Mouse (Mus musculus): ENCODE data around the gene Ifit1bl2. TPM values are rescaled to one million over a fixed set of nuclear protein-coding genes. Genes with fewer than 3 reads are reported as not detected.
A peak's percentile ranks its signal among the peaks of the same experiment; 100 is the strongest.
"Not testable (repeated sequence)": the region's sequence is repeated elsewhere in the genome, so short reads cannot be mapped to it uniquely, and the experiment has no call there.

Gene Ifit1bl2
- polyA plus RNA-seq, 1 experiment from 2014 or later: 0.12 TPM

DNA sequence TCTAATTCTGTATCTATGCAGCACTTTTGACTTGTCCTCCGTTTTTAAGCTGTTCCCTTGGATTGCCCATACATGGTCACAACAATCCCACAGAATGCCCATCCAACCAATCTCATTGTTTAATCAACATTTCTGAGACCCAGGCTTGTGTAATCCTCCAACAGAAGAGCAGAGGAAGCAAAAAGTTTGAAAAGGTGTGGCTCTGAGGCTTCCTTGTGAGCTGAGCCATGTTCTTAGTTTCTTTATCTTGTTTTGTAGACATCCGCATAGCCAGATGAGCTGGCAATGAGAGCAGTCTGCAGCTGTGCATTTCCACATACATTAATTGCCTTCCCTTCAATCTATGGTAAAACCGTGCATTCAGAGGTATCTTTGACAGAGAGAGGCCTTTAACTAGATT lies 35.1 kb downstream of the Ifit1bl2 start:
- Histone ChIP-seq H3K27me3 (ENCODE audit: insufficient read depth, low read length) (no peaks in the 10 kb centered on the region), H3K36me3 (ENCODE audit: insufficient read depth) (no peaks in the 10 kb centered on the region), H3K4me2 (no peak overlapping the region), H3K4me1 (ENCODE audit: insufficient read depth) (no peaks in the 10 kb centered on the region), H3K9me3 (ENCODE audit: low read depth, low read length) (no peaks in the 10 kb centered on the region), H3K27ac (ENCODE audit: low read depth) (no peak overlapping the region), H3K9ac (no peak overlapping the region), H3K4me3 (ENCODE audit: low read depth, low read length) (no peak overlapping the region)
- WGBS: 84% methylated on average over 3 of the region's 3 CpGs
- no peak for ATAC-seq (ENCODE audit: insufficient read depth)
- no peak for DNase-seq
- no peak for TF ChIP-seq CTCF (IDR thresholded peaks at IDR 0.05; ENCODE audit: low read depth)

DNA sequence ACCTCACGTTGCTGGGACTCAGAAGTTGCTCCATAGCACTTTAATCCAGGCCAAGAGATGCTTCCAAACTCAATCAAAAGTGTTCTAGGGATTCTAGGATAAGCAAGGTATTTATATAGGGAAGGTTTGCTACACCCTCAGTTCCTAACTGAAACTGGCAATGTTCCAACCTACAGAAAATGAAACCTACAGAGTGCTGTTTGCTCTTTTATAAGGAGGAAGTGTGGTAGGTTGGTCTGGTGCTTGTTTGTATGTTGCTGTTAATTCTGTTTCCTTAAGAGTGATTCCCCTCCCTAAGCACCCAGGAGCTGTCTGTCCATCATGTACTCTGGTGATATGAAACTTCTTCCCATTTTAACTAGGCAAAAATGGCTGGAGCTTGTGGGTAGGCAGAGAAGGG lies 38.7 kb downstream of the Ifit1bl2 start, which contains the start of gene Ifit1bl1:
Gene Ifit1bl1, minus strand, starts transcription at position 69 of the 400 bp plus-strand sequence.
- not testable (repeated sequence) for H3K9ac ChIP-seq; H3K36me3 ChIP-seq (ENCODE audit: insufficient read depth); H3K4me1 ChIP-seq (ENCODE audit: insufficient read depth); H3K4me2 ChIP-seq; H3K27ac ChIP-seq (ENCODE audit: low read depth); ATAC-seq (ENCODE audit: insufficient read depth); H3K9me3 ChIP-seq (ENCODE audit: low read depth, low read length); H3K27me3 ChIP-seq (ENCODE audit: insufficient read depth, low read length); H3K4me3 ChIP-seq (ENCODE audit: low read depth, low read length)
- peak; percentile 57 for DNase-seq
- WGBS: 37% methylated on average over 1 of the region's 1 CpGs

DNA sequence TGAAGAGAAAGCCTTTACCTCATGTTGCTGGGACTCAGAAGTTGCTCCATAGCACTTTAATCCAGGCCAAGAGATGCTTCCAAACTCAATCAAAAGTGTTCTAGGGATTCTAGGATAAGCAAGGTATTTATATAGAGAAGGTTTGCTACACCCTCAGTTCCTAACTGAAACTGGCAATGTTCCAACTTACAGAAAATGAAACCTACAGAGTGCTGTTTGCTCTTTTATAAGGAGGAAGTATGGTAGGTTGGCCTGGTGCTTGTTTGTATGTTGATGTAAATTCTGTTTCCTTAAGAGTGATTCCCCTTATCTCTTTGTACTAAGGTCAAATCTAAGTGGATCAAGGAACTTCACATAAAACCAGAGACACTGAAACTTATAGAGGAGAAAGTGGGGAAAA lies 41.3 kb downstream of the Ifit1bl2 start:
- H3K36me3 ChIP-seq (ENCODE audit: insufficient read depth); H3K4me2 ChIP-seq; H3K27ac ChIP-seq (ENCODE audit: low read depth); H3K9me3 ChIP-seq (ENCODE audit: low read depth, low read length); H3K27me3 ChIP-seq (ENCODE audit: insufficient read depth, low read length); H3K4me3 ChIP-seq (ENCODE audit: low read depth, low read length); H3K4me1 ChIP-seq (ENCODE audit: insufficient read depth); H3K9ac ChIP-seq; ATAC-seq (ENCODE audit: insufficient read depth): not testable (repeated sequence)
- DNase-seq: peak; percentile 60

DNA sequence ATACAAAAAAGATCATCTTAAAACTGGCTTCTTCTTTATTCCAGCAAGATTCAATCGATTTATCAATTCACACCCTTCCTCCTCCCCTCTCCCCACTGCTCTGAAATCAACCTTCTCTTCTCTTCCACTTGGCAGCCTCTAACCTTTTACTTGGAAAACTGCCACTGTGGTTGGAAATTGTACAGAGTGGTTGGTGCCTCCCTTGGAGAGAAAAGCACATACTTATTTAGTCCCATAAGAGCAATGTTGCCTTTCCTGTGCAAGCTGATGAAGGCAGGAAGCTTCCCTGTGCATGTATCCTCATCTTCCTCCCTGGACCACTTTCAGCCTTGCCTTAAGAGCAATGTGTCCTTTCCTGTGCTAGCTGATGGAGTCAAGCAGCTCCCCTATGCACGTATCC lies 42.2 kb downstream of the Ifit1bl2 start:
- Histone ChIP-seq H3K9me3 (ENCODE audit: low read depth, low read length) (no peaks in the 10 kb centered on the region), H3K4me3 (ENCODE audit: low read depth, low read length) (no peak overlapping the region), H3K36me3 (ENCODE audit: insufficient read depth) (no peaks in the 10 kb centered on the region), H3K4me1 (ENCODE audit: insufficient read depth) (no peaks in the 10 kb centered on the region), H3K27ac (ENCODE audit: low read depth) (no peak overlapping the region), H3K27me3 (ENCODE audit: insufficient read depth, low read length) (no peaks in the 10 kb centered on the region), H3K9ac (no peak overlapping the region), H3K4me2 (no peak overlapping the region)
- 64% methylated on average over 2 of the region's 2 CpGs for WGBS
- TF ChIP-seq CTCF (IDR thresholded peaks at IDR 0.05; ENCODE audit: low read depth): no peak
- ATAC-seq (ENCODE audit: insufficient read depth) (peak; percentile 54; the same call in 1 of the 2 replicates), DNase-seq (peak; percentile 88)

DNA sequence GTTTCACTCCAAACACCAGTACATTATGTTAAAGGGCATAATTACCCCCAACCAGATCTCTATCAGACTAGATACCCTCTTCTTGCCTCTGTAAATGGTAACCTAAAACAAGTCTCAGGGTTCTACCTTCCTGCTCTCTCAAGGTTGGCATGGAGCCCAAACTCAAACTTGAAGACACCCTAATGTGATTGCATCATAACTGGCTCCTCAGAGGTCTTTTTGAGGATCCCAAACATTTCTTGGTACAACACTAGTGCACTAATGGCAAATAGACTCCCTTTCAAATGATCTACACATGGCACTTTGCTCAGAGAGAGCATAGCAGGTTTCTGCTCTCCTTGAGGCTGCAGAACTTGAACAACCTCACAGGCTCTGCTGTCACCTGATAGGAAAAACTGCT lies 43.7 kb downstream of the Ifit1bl2 start:
- Histone ChIP-seq H3K4me1 (ENCODE audit: insufficient read depth) (no peaks in the 10 kb centered on the region), H3K27ac (ENCODE audit: low read depth) (no peak overlapping the region), H3K9me3 (ENCODE audit: low read depth, low read length) (no peaks in the 10 kb centered on the region), H3K4me2 (no peak overlapping the region), H3K27me3 (ENCODE audit: insufficient read depth, low read length) (no peaks in the 10 kb centered on the region), H3K36me3 (ENCODE audit: insufficient read depth) (no peaks in the 10 kb centered on the region), H3K4me3 (ENCODE audit: low read depth, low read length) (no peak overlapping the region), H3K9ac (no peak overlapping the region)
- DNase-seq (no peak), ATAC-seq (ENCODE audit: insufficient read depth) (no peak)
- TF ChIP-seq CTCF (IDR thresholded peaks at IDR 0.05; ENCODE audit: low read depth): no peak

DNA sequence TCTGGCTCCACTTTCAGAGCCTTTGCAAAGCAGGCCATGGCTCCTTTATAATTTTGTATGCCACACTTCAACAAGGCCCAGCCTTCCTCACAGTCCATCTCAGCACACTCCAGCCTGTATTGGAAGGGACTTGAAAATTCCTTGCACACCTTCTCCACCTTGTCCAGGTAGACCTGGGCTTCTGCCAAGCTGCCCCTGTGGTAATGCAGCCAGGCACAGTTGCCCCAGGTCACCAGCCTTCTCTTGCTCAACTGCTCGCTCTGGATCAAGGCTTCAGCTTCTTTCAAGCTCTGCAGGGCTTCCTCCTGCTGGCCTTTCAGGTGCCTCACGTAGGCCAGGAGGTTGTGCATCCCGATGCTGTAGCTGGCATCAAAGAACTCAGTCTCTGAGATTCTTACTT lies 46.0 kb downstream of the Ifit1bl2 start:
- WGBS: 75% methylated on average over 3 of the region's 3 CpGs
- not testable (repeated sequence) for H3K27me3 ChIP-seq (ENCODE audit: insufficient read depth, low read length); H3K4me3 ChIP-seq (ENCODE audit: low read depth, low read length); H3K27ac ChIP-seq (ENCODE audit: low read depth); H3K9me3 ChIP-seq (ENCODE audit: low read depth, low read length); H3K4me2 ChIP-seq; H3K9ac ChIP-seq; H3K36me3 ChIP-seq (ENCODE audit: insufficient read depth); DNase-seq; H3K4me1 ChIP-seq (ENCODE audit: insufficient read depth); ATAC-seq (ENCODE audit: insufficient read depth)

DNA sequence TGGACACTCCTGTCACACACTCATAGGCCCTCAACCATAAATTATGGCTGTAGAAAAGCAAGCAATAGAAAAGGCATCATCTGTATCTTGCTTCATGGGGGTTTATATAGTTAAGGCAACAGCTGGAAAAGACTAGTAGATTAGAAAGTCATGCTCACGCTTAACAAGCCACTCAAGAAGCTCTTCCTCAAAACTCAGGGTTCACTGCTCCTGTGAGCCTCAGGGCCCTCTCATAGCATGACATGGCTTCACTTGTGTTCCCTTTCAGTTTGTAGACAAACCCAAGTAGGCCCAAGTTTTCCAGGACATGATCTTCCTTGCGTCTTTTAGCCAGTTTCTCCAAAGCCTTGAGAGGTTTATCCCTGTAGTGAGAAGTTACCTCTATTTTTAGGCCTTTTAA lies 47.1 kb downstream of the Ifit1bl2 start:
- no peaks in the 10 kb centered on the region for H3K27me3 ChIP-seq (ENCODE audit: insufficient read depth, low read length)
- ATAC-seq (ENCODE audit: insufficient read depth) (no peak), DNase-seq (no peak)
- H3K4me2 ChIP-seq: no peak overlapping the region
- H3K9me3 ChIP-seq (ENCODE audit: low read depth, low read length): no peaks in the 10 kb centered on the region
- H3K36me3 ChIP-seq (ENCODE audit: insufficient read depth): no peaks in the 10 kb centered on the region
- H3K4me1 ChIP-seq (ENCODE audit: insufficient read depth): no peaks in the 10 kb centered on the region
- no peak overlapping the region for H3K27ac ChIP-seq (ENCODE audit: low read depth)
- WGBS: 82% methylated on average over 2 of the region's 2 CpGs
- no peak overlapping the region for H3K9ac ChIP-seq
- no peak for TF ChIP-seq CTCF (IDR thresholded peaks at IDR 0.05; ENCODE audit: low read depth)
- H3K4me3 ChIP-seq (ENCODE audit: low read depth, low read length): no peak overlapping the region

DNA sequence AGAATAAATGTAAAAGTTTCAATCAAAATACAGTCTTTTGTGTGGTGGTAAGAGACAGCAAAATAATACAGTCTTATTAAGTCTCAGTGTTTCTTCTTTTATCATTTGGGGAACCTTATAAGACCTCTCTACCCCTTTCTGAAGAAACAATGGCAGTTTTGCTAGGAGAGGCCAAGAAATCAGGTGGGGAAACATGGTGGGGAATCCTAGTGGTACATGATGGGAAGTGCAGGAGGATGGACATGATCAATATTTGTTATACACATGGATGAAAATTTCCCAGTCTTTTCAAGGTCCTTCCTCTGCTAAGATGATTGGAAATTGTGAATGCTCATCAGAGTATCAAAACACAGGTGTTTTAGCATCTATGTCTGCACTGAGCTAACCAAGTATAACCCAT lies 51.6 kb downstream of the Ifit1bl2 start:
- Histone ChIP-seq H3K9me3 (ENCODE audit: low read depth, low read length) (no peaks in the 10 kb centered on the region), H3K27ac (ENCODE audit: low read depth) (no peak overlapping the region), H3K4me3 (ENCODE audit: low read depth, low read length) (no peak overlapping the region), H3K4me1 (ENCODE audit: insufficient read depth) (no peaks in the 10 kb centered on the region), H3K36me3 (ENCODE audit: insufficient read depth) (no peaks in the 10 kb centered on the region), H3K27me3 (ENCODE audit: insufficient read depth, low read length) (no peaks in the 10 kb centered on the region), H3K4me2 (no peak overlapping the region), H3K9ac (no peak overlapping the region)
- DNase-seq (no peak), ATAC-seq (ENCODE audit: insufficient read depth) (no peak)
- peak; percentile 35 for TF ChIP-seq CTCF (IDR thresholded peaks at IDR 0.05; ENCODE audit: low read depth)

DNA sequence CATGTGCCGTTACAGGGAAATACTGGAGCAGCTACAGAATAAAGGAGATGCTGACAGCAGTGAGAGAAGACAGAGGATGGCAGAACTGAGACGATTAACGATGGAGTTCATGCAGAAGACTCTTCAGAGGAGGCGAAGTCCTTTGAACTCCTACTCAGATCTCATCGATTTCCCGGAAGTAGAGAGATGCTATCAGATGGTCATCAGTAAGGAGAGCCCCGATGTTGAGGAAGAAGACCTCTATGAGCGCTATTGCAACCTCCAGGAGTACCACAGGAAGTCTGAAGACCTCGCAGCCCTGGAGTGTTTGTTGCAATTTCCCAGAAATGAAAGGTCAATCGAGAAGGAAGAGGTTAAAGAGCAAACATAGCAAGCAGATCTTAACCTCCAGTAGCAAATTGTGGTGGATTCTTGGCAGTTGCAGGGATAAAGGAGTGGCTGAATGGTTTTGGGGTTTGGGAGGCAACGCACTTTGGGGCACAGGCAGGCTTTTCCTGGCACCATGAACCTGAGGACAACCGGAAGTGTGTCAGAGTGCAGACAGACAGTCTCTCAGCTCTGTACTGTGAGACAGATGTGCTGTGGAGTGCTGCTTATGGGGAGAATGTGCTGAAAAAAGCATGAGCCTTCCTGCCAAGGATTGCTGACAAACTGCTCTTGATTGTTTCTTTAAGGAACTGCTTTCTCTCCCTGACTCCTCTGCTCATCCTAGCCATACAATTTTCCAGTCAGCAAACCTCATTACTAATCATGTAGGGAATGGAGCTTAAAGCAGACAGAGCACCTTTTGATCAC lies 52.4 kb downstream of the Ifit1bl2 start:
- not testable (repeated sequence) for H3K4me2 ChIP-seq; H3K36me3 ChIP-seq (ENCODE audit: insufficient read depth); H3K4me1 ChIP-seq (ENCODE audit: insufficient read depth); H3K4me3 ChIP-seq (ENCODE audit: low read depth, low read length); H3K9ac ChIP-seq; H3K9me3 ChIP-seq (ENCODE audit: low read depth, low read length); H3K27ac ChIP-seq (ENCODE audit: low read depth); H3K27me3 ChIP-seq (ENCODE audit: insufficient read depth, low read length)
- DNase-seq: peak; percentile 46
- WGBS: 59% methylated on average over 6 of the region's 12 CpGs
- peak; percentile 42; the same call in 1 of the 2 replicates for ATAC-seq (ENCODE audit: insufficient read depth)

DNA sequence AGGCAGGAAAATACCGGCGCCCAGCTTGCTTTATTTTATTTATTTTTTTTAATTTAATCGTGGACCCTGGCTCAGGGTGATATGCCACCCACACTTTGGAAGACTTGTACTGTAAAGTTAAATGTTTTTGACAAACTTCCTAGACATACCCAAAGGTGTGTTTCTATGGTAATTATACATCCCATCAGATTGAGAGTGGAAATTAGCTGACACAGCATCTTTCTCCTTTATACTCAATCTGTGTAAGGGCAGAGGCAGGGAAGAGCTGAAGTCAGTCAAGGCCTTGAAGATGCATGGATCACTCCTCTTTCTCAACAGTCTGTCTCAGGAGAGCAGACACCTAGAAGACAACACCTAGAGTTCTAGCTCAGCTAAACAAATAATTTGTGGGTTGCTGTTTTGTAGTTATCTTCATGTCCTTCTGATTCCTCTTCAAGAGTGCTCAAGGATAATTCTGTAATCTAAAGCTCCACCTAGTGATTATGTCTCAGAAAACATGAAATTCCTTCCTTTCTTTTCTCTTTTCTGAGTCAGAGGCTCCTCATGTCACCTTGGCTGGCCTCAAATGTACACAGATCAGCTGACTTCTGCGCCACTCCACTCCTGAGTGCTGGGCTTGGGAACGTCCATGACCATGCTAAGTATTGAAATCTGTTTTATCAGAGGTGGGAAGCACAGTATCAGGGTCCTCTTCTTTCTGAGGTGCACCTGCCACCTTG lies 54.6 kb downstream of the Ifit1bl2 start:
- H3K9me3 ChIP-seq (ENCODE audit: low read depth, low read length); DNase-seq; H3K4me2 ChIP-seq; H3K27me3 ChIP-seq (ENCODE audit: insufficient read depth, low read length); H3K9ac ChIP-seq; H3K36me3 ChIP-seq (ENCODE audit: insufficient read depth); H3K4me1 ChIP-seq (ENCODE audit: insufficient read depth); H3K4me3 ChIP-seq (ENCODE audit: low read depth, low read length); ATAC-seq (ENCODE audit: insufficient read depth); H3K27ac ChIP-seq (ENCODE audit: low read depth): not testable (repeated sequence)
- 58% methylated on average over 5 of the region's 5 CpGs for WGBS
